Mouse (Mus musculus) gastrocnemius, postnatal 10 days (tissue): ENCODE measurements around the gene Itpr1. TPM values are rescaled to one million over a fixed set of nuclear protein-coding genes. Genes with fewer than 3 reads are reported as not detected.

ENCODE experiments used
- DNase-seq: peaks from one replicate; pipeline ENCODE4 v3.0.0; 2021; ENCODE audit warnings: mixed read lengths
- total RNA-seq, 2 experiments: library from RNA; stranded (reverse); gene quantifications; 2 replicates each; pipeline ENCODE4 v1.2.3; 2021

Gene Itpr1
- total RNA-seq, 2 experiments from 2014 or later, result 19.7 to 30.6 TPM

DNA sequence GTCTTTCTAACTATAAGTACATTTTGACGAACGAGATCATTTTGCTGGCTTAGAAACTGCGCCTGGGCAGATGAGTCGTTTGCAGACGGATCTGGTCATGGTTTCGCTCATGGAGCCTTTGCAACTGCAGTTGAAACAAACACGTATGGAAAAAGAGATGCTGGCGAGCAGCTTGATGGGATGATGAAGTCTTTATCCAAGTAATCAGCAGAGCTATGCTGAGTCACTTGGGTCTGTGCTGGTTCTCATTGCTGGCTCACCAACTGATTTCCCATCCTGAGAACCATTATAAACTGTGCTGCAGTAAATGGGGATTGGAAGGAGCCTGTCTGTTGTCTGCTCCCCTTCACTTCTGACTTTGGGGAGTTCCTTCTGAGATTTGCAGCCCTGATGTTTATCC lies 31.7 kb downstream of the Itpr1 start:
- no peak for DNase-seq

DNA sequence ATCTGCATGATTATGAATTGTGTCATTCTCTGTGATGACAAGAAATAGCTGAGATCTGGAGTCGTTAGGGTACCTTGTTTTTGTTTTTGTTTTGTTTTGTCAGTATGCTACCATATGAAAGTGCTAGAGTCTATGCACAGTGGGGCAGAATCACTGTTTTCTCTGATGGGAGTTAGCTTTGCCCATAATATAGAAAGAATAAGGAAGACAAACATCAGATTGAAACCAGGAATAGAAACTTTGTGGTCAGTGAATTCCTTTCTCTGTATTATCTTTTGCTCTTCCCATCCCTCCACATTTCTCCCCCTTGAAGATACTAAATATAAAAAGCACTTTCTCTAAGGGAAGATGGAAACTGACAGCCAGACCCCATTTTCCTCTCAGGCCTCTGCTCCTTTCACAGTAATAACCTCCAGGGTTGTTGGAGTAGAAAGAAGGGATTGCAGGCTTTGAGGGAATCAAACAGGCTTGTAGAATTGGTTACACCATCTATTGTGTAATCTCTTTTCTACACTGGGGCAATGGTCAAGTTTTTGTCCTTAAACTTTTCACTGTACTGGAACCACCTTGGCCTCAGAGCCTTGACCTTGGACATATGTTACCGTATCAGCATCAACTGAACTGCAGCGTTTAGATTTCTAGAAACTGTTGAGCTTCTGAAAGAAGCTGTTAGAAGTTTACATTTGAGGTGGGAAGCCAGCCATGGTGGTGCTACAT lies 33.6 kb downstream of the Itpr1 start:
- no peak for DNase-seq

DNA sequence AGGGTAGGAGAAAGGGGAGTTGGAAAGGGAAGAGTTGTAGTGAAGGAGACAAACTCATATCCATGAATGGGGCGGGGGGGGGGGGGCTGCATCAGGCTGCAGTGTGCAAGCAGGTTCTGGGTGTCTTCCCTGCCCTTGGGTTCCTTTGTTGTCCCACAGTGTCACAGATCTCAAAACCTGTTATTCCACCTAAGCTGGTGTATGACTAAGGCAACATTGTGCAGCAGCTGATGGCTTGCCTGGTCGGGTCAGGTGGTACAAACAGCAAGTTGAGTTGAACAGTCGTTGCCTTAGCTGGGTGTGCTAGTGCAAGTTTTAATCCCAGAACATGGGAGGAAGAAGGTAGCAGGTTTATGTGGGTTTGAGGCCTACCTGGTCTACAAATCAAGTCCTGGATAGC lies 34.3 kb downstream of the Itpr1 start:
- no peak for DNase-seq

GRCm38 (mm10) chr6:108248519-108248918 lies 35.6 kb downstream of the Itpr1 start:
- DNase-seq, result no peak

GRCm38 (mm10) chr6:108249031-108249917 lies 36.4 kb downstream of the Itpr1 start:
- no peak for DNase-seq

- no peak for DNase-seq
Measured at GRCm38 (mm10) chr6:108249918-108250225, 37.0 kb downstream of the Itpr1 start.

- no peak for DNase-seq
Measured at GRCm38 (mm10) chr6:108250416-108250815, 37.5 kb downstream of the Itpr1 start.

- no peak for DNase-seq
Measured at GRCm38 (mm10) chr6:108252565-108253360, 39.9 kb downstream of the Itpr1 start.

GRCm38 (mm10) chr6:108254132-108255064 lies 41.5 kb downstream of the Itpr1 start:
- DNase-seq, result no peak

- no peak for DNase-seq
Measured at GRCm38 (mm10) chr6:108255880-108256279, 43.0 kb downstream of the Itpr1 start.

DNA sequence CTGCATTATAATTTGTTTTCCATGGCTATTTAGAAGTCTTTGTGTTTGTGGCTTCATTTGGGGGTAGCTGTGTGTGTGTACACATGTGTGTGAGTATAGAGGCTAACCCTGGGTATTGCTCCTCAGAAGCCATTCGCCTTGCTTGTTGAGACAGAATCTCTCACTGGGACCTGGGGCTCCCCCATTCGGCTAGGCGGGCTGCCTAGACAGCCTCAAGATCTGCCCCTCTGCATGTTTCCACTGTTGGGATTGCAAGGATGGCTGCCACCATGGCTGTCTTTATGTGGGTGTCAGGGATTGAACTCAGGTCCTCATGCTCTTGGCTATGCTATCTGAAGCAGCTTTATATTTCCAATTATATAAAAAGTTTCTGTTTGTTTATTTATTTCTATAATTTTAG lies 44.3 kb downstream of the Itpr1 start:
- DNase-seq, result no peak

GRCm38 (mm10) chr6:108258631-108259030 lies 45.7 kb downstream of the Itpr1 start:
- DNase-seq, result no peak

DNA sequence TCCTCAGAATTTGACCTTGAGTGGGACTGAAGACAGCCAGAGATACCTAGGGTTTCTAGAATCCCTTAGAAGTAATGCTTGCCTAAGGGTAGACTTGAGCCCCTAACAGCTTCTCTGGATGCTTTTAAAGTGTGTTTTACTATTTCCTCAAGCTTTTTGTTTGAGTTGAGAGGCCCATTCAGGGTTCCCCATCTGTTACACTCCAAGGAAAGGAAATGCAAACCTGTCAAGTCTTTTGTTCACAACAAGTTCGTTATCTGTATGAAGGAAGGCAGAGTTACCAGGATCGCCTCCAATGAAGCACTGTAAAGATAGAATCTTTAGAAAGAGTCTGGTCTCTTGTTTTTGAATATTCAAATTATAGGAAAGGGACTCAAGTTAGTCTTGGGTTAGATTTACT lies 46.8 kb downstream of the Itpr1 start:
- no peak for DNase-seq

DNA sequence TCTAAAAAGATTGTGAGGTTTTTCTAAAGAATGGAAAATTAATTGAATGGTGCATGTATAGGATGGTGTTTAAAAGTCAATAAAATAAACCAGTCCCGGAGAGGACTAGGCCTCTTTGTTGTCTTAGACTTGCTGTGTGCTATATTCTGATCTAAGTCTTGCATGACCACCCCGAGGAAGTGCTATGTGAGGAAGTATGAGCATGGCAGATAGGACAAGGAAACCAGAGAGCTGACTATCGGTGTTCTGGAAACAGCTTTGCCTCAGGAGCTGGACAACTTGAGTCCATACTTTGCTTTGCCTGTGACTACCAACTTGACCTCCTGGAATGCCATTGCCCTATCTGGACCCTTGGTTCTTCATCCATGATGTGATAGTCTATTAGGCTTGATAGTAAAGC lies 48.6 kb downstream of the Itpr1 start:
- DNase-seq, result no peak

DNA sequence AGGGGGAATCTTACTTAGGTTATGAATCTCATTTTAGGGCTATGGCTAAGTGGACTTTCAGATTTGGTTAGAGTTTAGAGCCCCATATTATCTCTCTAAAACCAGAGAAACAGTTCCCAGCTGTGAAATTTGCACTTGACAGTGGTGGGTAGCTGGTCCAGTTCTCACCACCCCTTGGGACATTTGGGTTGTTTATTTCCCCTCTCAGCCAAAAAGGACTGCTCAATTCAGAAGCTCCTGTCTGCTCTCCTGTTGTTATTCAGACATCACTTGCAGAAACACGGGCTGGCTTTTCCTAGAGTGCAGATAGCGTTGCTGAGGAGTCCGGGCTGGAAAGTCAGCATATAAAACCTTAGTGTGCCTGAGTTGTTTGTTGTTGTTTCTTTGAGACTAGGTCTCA lies 51.3 kb downstream of the Itpr1 start:
- no peak for DNase-seq

DNA sequence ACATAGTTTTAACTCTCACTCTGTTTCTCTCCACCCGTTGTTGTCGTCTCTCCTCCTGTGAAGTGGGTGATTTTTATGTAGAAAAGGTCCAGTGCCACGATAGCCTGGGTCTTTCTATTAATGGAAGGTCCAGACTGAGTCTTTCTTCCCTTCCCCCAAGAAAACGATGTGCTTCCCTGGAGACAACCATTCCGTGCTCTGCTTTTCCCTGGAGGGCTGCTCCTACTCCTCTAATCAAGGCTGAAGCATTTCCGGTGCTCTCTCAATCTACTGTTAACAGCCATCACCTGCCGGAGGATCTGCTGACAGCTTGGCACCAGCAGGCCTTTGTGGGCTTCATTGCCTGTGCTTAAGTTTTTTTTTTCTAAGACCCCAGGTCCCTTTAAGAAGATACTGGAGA lies 60.6 kb downstream of the Itpr1 start:
- DNase-seq, result no peak

GRCm38 (mm10) chr6:108274364-108275084 lies 61.6 kb downstream of the Itpr1 start:
- DNase-seq, result no peak

DNA sequence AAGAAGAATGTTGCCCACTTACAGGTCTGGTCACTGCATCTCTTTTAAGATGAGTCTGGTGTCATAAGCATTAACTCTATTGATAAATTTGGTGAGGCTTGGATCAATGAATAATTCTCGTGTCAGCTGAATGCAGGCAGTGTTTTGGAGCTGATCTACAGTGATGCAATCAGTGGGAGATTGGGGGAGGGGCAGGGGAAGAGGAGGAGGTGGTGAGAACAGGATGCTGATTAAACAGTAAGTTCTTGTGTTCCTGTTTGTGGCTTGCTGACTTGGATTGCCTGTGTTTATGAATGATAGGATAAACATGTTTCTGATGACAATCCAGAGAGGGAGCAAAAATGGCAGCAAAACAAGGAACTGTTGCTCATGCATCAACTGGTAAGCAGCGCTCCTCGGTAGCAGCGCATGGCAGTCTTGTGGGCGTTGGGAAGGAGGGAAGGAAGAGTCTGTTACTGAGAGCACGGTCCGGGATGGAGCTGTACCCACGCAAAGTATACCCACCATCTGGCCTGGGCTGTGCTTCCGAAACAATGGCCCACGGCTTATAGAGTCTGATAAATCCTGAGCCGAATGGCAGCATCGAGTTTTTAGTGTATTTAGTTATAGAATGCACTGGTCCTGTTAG lies 64.1 kb downstream of the Itpr1 start:
- DNase-seq, result no peak

DNA sequence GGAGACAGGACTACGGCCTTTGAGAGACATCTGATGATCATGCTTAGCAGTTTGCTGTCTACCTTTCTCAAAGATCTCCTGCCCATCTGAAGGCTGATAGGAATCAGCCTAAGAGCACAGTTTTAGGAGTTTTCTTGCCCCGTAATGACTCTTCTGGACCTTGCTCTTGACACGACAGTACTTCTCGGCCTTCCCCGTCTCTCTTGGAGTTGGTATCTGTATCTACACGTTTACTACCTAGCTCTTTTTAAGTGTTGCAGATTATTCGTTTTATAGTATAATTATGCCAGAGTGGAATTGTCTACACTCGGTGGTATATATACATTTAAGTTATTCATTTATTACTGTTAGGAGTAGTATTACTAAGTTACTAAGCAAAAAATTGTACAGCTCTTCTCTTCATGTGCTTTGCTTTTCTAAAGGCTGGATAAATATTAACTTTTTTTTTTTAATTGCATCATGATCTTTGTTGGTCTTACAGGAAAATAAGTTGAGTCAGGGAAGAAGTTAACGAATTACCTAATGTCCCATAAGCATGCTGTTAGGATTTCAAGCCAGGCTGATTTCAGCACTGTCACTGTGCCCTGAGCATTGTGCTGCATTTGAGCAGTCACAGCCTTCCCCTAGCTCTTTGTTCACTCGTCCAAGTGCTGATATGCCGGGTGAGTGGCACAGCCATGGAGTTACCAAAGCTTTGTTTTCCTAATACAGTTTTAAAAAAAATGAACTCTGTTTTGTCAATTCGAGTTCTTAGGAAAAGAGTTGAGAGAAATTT lies 64.9 kb downstream of the Itpr1 start:
- no peak for DNase-seq
